Mouse (Mus musculus) Patski (cell line): Measurements from ENCODE around the gene Gpr65. TPM values are rescaled to one million over a fixed set of nuclear protein-coding genes. Genes with fewer than 3 reads are reported as not detected.
"Not testable (repeated sequence)": the region's sequence is repeated elsewhere in the genome, so short reads cannot be mapped to it uniquely, and the experiment has no call there.

Experiments used
- ATAC-seq: fragments of 100-300 bp; one replicate; pipeline ENCODE4 v1.8.0; 2021
- CTCF ChIA-PET: fragments of 350-600 bp; sonication (Branson Sonifier 250); formaldehyde crosslinking; loops from one replicate; lab custom pipeline; 2022; ENCODE audit warnings: inconsistent platforms; lab: Charles Lee
- POLR2A ChIA-PET: fragments of 350-600 bp; sonication (Branson Sonifier 250); formaldehyde crosslinking; loops from one replicate; lab custom pipeline; 2022; ENCODE audit warnings: antibody characterized with exemption, inconsistent platforms; lab: Charles Lee
- DNase-seq: peaks from one replicate; pipeline ENCODE4 v3.0.0-alpha.2; 2011; ENCODE audit warnings: low read depth, low spot score
- H3K27me3 ChIP-seq: fragments of 371-371 bp; one replicate; pipeline ENCODE4 v1.5.1; 2021
- CTCF ChIP-seq: fragments of 100-300 bp; IDR thresholded peaks from one replicate; pipeline ENCODE4 v1.5.1; 2021
- in situ Hi-C: fragments of 300-500 bp; cut with MboI; formaldehyde crosslinking; loops from 3 replicates; pipeline ENCODE4 v1.11.1; 2018; ENCODE audit warnings: low pct_unique_long_range_greater_than_20kb, mixed read lengths
- polyA plus RNA-seq: library from polyadenylated mRNA; unstranded; gene quantifications from one replicate; pipeline ENCODE4 v1.2.3, GENCODE M21; 2021

The Gpr65 gene
- not detected for polyA plus RNA-seq

DNA sequence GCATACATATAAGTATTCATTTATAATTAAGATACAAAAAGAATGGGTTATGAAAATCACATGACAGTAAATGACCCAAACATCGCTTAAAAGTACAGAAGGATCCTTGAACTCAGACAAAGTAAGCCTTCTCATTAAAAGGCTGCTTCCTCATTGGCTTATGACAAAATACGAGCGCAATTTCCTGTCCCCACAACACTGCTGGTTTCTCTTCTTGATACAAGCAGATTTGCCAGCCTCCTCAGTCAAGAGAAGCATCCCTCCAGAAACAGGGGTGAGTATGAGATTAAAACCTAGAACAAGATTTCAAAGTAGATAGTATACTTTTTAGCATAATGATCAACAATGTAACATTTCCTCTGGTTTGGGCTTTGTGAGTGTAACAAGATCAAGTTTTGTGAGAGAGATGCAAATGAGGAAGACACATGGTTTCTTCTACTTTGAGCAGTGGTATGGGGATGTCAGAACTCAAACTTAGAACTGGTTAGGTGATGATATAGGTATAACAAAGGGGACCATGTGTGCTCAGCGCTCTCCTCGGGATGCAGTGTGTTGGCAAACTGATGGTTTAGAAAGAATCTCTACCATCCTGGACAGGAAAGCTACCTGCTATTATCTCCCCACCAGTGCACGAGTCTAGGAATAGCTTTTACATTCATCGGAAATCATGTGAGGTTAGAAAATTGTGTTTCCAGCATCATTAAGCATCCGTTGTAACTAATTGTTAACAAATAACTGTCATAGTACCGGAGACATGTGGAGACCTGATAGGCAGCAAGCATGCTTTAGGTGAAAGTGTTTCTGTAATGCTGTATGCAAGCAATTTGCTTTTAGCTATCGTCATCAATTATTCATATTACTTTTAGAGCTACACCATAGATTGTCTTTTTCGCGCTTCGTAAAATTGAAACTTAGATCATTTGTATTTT, at the start of gene Gpr65:
TSS of gene Gpr65 (plus strand) at position 195 of the 929 bp plus-strand sequence.
- DNase-seq (no peak), ATAC-seq (no peak)
- POLR2A ChIA-PET = no interaction called here
- in situ Hi-C loops = no loop called here
- CTCF ChIA-PET = interaction anchor here (1.2 kb wide), 1 partner anchor 12 kb away, joined by 4 read pairs; no protein-coding TSS in a partner anchor
- H3K27me3 ChIP-seq = no peaks in the 10 kb centered on the region
- no peak for TF ChIP-seq CTCF

DNA sequence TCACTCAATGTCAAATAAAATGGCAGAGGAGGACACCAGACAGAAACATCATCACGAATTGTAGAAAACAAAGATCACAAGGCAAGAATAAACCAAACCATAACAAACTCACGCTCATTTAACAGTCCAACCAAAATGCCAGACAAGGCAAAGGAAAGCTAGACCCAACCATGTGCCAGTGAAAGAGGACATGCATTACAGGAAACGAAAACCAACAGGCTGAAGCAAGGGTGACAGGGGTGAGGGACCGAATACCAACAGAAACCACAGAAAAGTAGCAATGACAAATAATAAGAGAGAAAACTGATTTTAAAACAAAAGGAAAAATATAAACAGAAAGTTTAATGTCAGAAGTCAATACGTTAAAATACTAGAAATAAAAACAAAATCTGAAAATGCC, 45.1 kb upstream of the Gpr65 start:
- no peak for TF ChIP-seq CTCF
- DNase-seq (no peak), ATAC-seq (no peak)
- no peaks in the 10 kb centered on the region for H3K27me3 ChIP-seq
- in situ Hi-C loops = no loop called here
- POLR2A ChIA-PET = no interaction called here
- CTCF ChIA-PET = no interaction called here

DNA sequence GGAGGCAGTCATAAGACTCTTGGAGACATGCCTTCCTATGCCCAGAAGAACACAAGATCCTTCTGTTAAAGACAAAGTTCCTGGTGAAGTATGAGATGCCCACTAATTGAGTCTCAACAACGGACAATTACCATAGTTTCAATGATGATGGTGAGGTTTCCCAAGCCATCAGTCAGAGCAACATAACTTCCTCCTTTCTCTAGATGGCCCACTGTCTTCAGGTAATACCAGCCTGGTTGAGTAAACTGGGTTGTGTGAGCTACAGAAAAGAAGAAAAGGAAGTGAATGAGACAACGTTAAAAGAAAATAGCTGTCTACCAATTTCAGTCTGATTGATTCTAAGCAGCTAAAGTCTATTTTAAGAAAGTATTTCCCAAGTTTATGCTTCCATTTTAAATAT, 41.4 kb upstream of the Gpr65 start:
- CTCF ChIA-PET = interaction anchor here (1.0 to 3.0 kb wide), 2 partner anchors 13 to 203 kb away, joined by 3 to 14 read pairs; no protein-coding TSS in a partner anchor
- no peak for ATAC-seq
- H3K27me3 ChIP-seq = no peaks in the 10 kb centered on the region
- POLR2A ChIA-PET = no interaction called here
- in situ Hi-C loops = no loop called here
- TF ChIP-seq CTCF = no peak
- no peak for DNase-seq

DNA sequence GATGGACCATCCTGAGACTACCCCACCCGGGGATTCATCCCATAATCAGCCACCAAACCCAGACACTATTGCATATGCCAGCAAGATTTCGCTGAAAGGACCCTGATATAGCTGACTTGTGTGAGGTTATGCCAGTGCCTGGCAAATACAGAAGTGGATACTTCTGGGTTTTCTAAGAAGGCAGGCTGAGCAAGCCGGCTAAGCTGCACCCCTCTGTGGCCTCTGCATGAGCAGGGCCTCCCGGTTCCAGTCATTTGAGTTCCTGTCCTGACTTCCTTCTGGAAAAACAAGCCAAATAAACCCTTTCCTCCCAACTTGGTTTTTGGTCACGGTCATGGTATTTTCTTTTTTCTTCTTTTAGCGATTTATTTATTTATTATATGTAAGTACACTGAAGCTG, 30.0 kb upstream of the Gpr65 start:
- CTCF ChIA-PET, DNase-seq, POLR2A ChIA-PET, ATAC-seq, H3K27me3 ChIP-seq, in situ Hi-C loops: not testable (repeated sequence)

DNA sequence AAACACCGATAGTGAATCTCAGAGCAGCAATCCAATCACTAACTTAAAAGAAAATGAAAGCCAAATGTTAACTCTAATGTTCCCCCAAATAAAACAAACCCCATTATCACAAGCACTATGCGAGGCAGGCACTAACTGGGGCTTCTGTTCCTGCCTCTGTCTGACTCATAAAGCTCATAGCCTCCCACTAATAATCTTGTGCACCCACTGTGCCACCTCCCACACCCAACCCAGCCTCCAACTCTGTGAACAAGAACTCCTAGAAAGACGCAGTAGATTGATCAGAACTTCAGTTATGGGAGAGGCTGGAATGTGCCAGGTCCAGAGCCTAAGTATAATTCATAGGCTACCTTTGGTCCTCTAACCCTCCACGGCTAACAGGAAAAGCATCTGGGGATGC, 24.3 kb upstream of the Gpr65 start:
- H3K27me3 ChIP-seq = no peaks in the 10 kb centered on the region
- POLR2A ChIA-PET = no interaction called here
- in situ Hi-C loops = no loop called here
- no peak for TF ChIP-seq CTCF
- DNase-seq (no peak), ATAC-seq (no peak)
- CTCF ChIA-PET = no interaction called here

DNA sequence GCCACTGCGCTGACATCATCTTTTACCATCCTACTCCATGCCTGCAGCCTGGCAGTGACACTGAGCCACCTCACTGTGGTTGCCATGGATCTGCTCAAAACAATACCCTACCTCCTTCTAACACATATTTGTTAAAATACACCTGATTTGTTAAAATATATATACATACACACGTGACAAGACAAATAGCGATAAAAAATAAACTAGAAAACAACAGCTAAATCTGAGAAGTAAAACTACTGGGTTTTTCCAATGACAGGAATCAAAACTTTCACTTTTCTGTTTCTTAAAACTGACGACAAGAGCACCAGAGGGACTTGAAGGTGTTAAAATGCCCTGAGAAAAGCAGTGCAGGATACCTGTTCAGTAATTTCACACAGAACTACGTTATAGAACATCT, 23.6 kb upstream of the Gpr65 start:
- POLR2A ChIA-PET = no interaction called here
- DNase-seq = no peak
- H3K27me3 ChIP-seq = no peaks in the 10 kb centered on the region
- in situ Hi-C loops = no loop called here
- TF ChIP-seq CTCF = no peak
- CTCF ChIA-PET = no interaction called here
- ATAC-seq = no peak

DNA sequence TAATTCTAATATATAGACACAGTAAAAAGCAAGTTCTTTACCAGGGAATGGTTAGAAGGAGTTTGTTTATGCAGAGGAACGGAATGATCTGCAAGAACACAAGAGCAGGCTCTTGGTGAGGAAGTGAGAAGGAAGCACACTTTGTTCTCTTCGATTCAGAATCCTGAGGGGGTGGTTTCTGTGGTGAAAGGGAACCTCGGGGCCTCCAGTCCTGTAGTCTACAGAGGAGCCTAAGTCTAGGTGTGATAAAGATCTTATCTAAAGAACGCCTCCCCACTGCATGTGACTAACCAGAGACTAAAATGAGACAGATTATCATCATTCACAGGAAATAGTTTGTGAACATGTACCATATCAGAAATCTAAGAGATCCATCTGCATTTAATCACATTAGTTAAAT, 21.6 kb upstream of the Gpr65 start:
- no peak for TF ChIP-seq CTCF
- ChIA-PET CTCF (no interaction called here), POLR2A (no interaction called here)
- DNase-seq (no peak), ATAC-seq (no peak)
- in situ Hi-C loops = no loop called here
- no peaks in the 10 kb centered on the region for H3K27me3 ChIP-seq

DNA sequence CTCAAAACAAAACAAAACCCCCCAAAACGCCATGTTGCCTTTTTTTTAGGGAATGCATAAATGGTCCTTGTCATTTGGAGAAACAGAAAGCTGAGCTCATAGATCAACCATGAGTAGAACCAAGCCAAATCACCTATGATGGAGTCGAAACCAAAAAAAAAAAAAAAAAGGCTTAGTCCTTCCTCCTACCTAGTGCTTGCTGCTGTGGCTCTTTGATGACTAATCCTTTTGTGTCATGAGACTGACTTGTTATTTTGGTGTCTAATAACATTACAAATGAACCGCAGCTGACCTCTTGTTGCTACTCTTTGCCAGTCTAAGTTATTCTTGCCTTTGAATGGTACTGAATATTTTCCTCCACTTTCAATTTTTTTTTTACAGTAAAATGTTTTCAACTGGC, 18.8 kb upstream of the Gpr65 start:
- ATAC-seq (peak; percentile 95), DNase-seq (no peak)
- in situ Hi-C loops = no loop called here
- POLR2A ChIA-PET = no interaction called here
- no peaks in the 10 kb centered on the region for H3K27me3 ChIP-seq
- TF ChIP-seq CTCF = no peak
- CTCF ChIA-PET = no interaction called here

DNA sequence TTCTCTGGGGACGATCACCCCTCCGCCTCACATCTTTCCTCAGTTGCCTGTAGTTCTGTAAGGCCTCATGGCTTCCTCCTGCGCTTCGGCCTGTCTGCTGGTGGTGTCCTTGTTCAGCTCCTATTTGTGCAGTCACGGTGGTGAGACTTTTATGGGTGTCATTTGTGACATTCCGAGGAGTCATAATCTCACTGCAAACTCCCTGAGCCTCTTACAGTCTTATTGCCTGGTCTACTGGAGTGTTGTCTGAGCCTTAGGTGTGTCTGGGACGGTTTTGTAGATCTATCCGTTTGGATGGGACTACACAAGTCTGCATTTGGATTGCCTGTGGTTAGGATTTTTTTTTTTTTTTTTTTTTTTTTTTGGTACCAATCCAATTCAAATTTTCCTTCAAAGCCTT, 18.1 kb upstream of the Gpr65 start:
- POLR2A ChIA-PET = no interaction called here
- in situ Hi-C loops = no loop called here
- no peaks in the 10 kb centered on the region for H3K27me3 ChIP-seq
- CTCF ChIA-PET = no interaction called here
- ATAC-seq (no peak), DNase-seq (no peak)
- TF ChIP-seq CTCF = no peak

DNA sequence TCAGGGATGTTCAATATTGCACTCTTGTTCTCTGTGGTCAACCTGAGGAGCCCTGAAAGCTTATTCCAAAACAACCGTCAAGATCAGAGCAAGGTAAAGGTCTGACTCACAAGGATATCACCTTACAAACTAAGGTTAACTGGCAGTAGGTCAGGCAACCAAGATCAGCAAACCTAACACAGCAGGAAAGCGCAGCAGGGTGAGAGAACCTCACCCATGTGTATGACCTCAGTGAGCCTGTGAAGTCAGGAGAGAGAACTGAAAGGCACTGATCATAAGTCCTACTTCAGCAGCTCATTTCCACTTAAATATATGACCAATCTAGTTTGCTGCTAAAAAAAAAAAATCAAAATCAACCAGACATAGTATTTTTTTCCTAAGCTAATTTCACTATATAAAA, 16.0 kb upstream of the Gpr65 start:
- no peak for DNase-seq
- no peak for TF ChIP-seq CTCF
- H3K27me3 ChIP-seq = no peaks in the 10 kb centered on the region
- ATAC-seq = no peak
- in situ Hi-C loops = no loop called here
- CTCF ChIA-PET = no interaction called here
- POLR2A ChIA-PET = no interaction called here

DNA sequence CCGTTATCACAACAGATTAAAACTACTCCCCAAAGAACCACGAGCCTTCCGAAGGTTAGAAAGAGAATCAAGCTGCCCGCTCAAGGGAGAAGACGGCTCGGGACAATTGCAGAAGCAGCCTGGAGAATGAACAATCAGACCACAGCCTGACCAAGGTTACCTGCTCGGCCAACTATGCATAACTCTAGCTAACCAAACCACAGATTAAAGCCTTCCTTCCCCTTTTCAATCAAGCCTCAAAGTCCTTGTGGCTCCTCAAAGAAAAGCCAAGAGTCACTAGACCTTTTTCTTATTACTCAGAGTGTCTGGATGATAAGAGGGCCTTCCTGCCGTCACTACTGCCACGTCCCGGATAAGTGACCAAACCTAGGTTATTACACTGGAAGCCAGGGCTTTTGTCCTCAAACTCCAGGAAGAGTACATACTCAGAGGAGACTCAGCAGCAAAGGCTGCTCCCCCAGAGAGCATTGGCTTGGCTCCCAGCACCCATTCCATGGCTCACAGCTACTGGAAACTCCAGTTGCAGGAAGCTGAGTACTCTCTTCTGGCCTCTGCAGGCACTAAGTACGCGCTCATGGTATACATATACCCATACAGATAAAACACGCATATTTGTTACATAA, 13.0 kb upstream of the Gpr65 start:
- CTCF ChIA-PET = interaction anchor here (1.2 to 1.4 kb wide), 2 partner anchors 25 to 43 kb away, joined by 3 to 4 read pairs; no protein-coding TSS in a partner anchor
- POLR2A ChIA-PET = no interaction called here
- ATAC-seq = peak; percentile 77

More for the DNA sequence above, 13.0 kb upstream of the Gpr65 start:
- in situ Hi-C loops = no loop called here
- TF ChIP-seq CTCF = no peak
- no peaks in the 10 kb centered on the region for H3K27me3 ChIP-seq
- DNase-seq = no peak
